Mouse (Mus musculus) lung, postnatal 14 days (tissue): ENCODE results near the gene Fbxo36.
A peak's percentile ranks its signal among the peaks of the same experiment; 100 is the strongest.

ENCODE experiments used
- DNase-seq: peaks from one replicate; pipeline ENCODE4 v3.0.0; 2021

Fbxo36 gene

GRCm38 (mm10) chr1:84860360-84861254 lies 21.0 kb downstream of the Fbxo36 start:
- no peak for DNase-seq

- DNase-seq = no peak
Measured at GRCm38 (mm10) chr1:84861255-84861630, 21.6 kb downstream of the Fbxo36 start.

- DNase-seq = no peak
Measured at GRCm38 (mm10) chr1:84864645-84865044, 25.0 kb downstream of the Fbxo36 start.

- DNase-seq = no peak
Measured at GRCm38 (mm10) chr1:84866231-84866630, 26.6 kb downstream of the Fbxo36 start.

GRCm38 (mm10) chr1:84866706-84867230 lies 27.1 kb downstream of the Fbxo36 start:
- DNase-seq = no peak

- DNase-seq = no peak
Measured at GRCm38 (mm10) chr1:84868311-84868710, 28.7 kb downstream of the Fbxo36 start.

GRCm38 (mm10) chr1:84868841-84869240 lies 29.2 kb downstream of the Fbxo36 start:
- no peak for DNase-seq

GRCm38 (mm10) chr1:84869498-84869897 lies 29.9 kb downstream of the Fbxo36 start:
- DNase-seq = no peak

- DNase-seq = no peak
Measured at GRCm38 (mm10) chr1:84871131-84871530, 31.5 kb downstream of the Fbxo36 start.

- DNase-seq = no peak
Measured at GRCm38 (mm10) chr1:84872105-84872504, 32.5 kb downstream of the Fbxo36 start.

- no peak for DNase-seq
Measured at GRCm38 (mm10) chr1:84872939-84873338, 33.3 kb downstream of the Fbxo36 start.

GRCm38 (mm10) chr1:84877590-84877989 lies 37.9 kb downstream of the Fbxo36 start:
- DNase-seq = no peak

- DNase-seq = no peak
Measured at GRCm38 (mm10) chr1:84879571-84880120, 40.0 kb downstream of the Fbxo36 start.

- DNase-seq = no peak
Measured at GRCm38 (mm10) chr1:84881248-84882065, 41.8 kb downstream of the Fbxo36 start.

- no peak for DNase-seq
Measured at GRCm38 (mm10) chr1:84882066-84882532, 42.5 kb downstream of the Fbxo36 start.

GRCm38 (mm10) chr1:84882937-84883336 lies 43.3 kb downstream of the Fbxo36 start:
- DNase-seq = no peak

- no peak for DNase-seq
Measured at GRCm38 (mm10) chr1:84883889-84884288, 44.2 kb downstream of the Fbxo36 start.

- peak; percentile 6 for DNase-seq
Measured at GRCm38 (mm10) chr1:84885174-84885573, 45.5 kb downstream of the Fbxo36 start.

GRCm38 (mm10) chr1:84885921-84886320 lies 46.3 kb downstream of the Fbxo36 start:
- DNase-seq = no peak

- no peak for DNase-seq
Measured at GRCm38 (mm10) chr1:84889330-84890004, 49.8 kb downstream of the Fbxo36 start.

GRCm38 (mm10) chr1:84890005-84890393 lies 50.4 kb downstream of the Fbxo36 start:
- DNase-seq = no peak

GRCm38 (mm10) chr1:84890503-84890902 lies 50.9 kb downstream of the Fbxo36 start:
- no peak for DNase-seq

GRCm38 (mm10) chr1:84891746-84892145 lies 52.1 kb downstream of the Fbxo36 start:
- no peak for DNase-seq
